Mouse (Mus musculus) spleen, postnatal 36 days (tissue): ENCODE measurements at regions not wholly inside any gene's neighbourhood (a gene's known extent, or its start where the extent isn't known, plus 50 kb on each side); places are given as distances from the start of the nearest gene placed in this dataset.

ENCODE experiments used
- DNase-seq, 2 experiments: peaks; one replicate each; pipeline ENCODE4 v3.0.0; 2022; ENCODE audit warnings: low spot score in 2 of 2, mixed read lengths in 1 of 2

DNA sequence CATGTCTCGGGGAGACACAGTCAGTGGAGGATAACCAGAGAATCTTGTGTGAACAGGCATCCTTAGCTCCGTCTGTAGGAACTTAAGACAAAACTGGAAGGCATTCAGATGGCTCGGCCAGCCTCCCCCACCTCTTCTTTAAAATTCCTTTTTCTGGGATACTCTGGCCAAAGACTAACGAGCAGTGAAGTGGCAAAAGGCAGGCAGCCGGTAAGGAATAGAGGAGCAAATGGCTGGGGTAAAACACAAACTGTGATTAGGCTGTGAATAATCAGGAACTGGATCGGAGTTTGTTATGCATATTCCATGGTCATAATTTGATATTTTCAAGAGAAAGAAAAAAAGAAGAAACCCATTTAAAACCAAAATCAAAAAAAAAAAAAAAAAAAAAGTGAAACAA, 287.8 kb upstream of the Vrk2 start:
- DNase-seq = no peak
